Mouse (Mus musculus): Measurements from ENCODE around the gene Kif14. TPM values are rescaled to one million over a fixed set of nuclear protein-coding genes. Genes with fewer than 3 reads are reported as not detected.
"Not testable (repeated sequence)": the region's sequence is repeated elsewhere in the genome, so short reads cannot be mapped to it uniquely, and the experiment has no call there.

The Kif14 gene
- total RNA-seq, 4 experiments from 2014 or later, result 0.08 to 0.27 (median 0.15) TPM

DNA sequence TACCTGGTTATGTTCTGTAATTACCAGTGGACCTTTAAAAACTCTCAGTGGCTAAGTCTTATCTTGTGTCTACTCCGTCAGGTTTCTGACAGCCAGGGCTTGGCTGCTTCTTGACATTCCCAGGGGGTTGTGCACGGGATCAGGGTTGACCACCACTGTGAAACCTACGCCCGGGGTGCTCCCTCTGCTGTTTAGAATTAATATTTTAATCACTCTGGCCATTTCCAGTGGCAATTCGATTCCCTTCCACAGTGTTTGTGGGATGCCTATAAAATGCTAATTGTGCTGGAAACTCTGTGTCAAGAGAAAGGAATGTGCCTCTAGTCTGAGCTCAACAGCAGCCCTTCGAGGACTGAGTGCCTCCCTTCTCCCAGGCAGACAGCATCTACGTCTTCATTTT is 89.7 kb downstream of the Kif14 start:
- DNase-seq (ENCODE audit: low spot score in 2 of 2), result no peak

DNA sequence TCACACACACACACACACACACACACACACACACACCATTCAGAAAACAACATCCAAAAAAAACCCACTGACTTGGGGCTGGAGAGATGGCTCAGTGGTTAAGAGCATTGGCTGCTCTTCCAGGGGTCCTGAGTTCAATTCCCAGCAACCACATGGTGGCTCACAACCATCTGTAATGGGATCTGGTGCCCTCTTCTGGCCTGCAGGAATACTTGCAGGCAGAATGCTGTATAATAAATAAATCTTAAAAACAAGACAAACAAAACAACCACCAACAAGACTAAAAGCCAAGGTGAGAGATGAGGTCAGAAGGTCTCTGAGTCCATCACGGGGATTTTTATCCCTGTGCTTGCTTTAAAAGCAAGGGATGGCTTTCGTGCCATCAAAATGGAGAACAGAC is 90.5 kb downstream of the Kif14 start:
- DNase-seq (ENCODE audit: low spot score in 2 of 2), result not testable (repeated sequence)

DNA sequence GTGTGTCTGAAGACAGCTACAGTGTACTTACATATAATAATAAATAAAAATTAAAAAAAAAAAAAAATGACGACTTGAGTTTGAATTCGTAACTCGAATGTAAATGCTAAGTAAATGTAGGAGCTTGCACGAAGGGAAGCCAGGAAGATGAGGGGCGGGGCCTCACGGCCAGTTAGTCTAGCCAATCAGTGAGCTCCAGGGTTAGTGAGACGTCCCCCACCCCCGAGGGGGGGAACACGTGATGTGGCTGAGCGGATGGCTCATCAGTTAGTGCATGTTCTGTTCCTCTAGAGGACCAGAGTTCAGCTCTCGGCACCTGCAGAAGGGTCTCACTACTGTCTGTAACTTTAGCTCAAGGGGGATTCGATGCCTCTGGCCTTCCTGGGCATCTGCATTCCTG is 91.3 kb downstream of the Kif14 start:
- no peak for DNase-seq (ENCODE audit: low spot score in 2 of 2)

DNA sequence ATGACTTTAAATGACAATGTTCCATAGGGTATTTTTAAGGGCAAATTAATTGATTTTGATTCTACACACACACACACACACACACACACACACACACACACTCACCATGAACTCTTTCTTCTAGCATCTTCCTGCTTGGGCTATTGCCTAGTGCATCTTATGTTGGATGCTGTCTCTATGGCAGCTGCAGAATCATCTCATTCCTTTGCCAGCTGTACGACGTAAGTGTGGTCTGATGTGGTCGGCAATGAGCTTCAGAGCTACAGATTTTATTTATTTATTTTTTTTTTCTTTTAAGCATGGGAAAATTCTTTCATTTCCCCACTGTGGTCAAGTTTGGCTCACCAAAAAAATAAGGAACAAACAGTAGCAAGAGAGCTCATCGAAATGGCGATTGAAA is 92.6 kb downstream of the Kif14 start:
- DNase-seq (ENCODE audit: low spot score in 2 of 2), result no peak

DNA sequence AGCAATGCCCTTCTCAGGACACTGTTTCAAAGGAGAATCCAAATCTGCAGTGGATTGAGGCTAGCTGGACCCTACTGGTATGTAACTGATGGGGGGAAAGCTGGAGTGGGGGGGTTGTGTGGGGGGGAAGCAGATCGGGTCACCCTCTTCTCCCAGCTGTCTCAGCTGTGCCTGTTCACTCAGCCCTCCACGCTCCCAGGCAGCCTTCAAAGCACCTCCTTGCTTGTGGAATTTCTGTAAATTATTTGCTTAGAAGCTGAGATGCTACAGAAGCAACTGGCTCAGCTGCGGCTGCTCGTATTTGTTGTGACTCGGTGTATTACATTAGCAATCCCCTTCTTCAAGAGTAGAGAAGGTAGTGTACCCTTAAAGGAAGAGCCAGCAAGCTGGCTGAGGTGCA is 93.1 kb downstream of the Kif14 start:
- DNase-seq (ENCODE audit: low spot score in 2 of 2), result no peak

DNA sequence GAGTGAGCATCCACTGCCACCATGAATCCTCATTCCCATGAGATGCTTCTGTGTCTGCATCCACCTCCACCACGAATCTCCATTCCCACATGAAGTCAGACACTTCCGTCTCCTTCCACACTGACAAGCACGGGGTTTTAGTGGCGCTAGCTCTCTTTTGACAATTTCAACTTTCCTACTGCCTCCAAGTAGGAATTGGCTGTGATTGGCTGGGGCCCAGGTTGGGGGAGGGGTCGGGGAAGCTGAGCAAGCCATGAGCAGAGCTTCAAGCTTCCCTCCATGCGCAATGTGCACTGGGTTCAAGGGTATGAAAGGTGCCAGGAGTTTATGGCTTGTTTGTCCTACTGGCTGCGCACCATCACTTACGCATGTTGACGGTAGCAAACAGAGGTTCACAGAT is 93.6 kb downstream of the Kif14 start:
- no peak for DNase-seq (ENCODE audit: low spot score in 2 of 2)

DNA sequence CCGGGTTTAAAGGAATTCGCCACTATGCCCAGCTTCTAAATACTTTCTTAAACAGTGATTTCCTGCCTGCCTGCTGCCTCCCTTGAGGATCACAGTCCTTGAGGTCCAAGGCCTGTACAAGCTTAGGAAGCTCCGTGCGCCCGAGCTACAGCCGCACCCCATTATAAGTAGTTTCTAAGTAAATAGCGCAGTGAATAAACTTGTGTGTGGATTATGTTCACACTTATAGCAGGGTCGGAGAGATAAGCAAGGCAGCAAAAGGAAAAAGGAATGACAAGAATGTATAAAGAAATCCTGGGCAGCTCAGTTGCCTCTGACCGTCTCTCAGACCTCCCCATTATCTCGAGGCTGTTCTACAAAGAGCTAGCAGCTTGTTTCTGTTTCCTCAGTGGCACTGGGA is 95.7 kb downstream of the Kif14 start:
- DNase-seq (ENCODE audit: low spot score in 2 of 2), result no peak

DNA sequence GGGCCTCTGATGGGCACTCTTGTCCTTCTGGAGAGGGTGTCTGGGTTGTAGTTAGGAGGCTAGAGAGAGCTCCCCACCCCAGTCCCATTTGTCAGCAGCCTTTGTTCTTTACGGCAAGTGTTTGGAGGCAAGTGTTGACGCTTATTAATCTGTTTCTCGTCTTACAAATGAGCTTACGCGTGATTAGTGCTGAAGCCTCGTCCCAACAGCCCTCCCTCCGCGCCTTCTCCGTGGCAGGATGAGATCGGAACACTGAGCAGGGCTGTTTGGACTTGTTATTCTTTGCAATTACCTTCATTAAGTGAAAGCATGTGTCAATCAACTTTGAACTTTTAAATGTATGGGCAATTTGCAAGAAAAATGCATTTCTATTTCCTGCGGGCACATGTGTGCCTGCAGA is 97.0 kb downstream of the Kif14 start:
- DNase-seq (ENCODE audit: low spot score in 2 of 2), result no peak

DNA sequence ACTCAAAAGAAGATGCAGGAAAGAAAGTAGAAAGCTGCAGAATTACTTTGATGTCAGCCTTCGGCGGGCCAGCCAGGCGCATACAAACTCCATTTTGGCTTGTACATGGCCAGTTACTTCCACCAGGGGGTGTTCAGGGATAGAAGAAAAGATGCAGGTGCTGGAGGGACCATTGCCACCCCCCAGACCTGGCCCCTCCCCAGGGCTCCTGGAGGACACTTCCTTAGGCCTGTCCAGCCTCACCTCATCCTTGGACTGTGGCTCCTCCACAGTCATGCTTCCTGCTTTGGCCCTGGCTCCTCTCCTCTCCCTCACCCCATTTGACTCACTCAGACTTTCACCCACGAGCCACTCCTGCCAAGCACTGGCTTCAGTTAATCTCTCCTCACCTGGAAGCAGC is 98.8 kb downstream of the Kif14 start:
- no peak for DNase-seq (ENCODE audit: low spot score in 2 of 2)

DNA sequence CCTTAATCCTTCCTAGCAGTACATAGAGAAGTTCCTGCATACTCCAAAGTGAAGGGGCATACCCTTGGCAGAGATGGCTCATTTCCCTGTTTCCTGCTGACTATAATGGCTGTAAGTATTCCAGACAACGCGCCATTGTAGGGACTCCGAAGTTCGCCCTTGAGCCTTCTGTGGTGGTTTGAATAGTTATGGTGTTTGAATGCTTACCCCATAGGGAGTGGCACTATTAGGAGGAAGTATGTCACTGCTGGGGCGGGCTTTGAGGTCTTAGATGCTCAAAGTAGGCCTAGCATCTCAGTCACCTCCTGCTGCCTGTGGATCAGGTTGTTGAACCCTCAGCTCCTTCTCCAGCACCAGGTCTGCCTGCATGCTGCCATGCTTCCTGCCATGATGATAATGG is 100.2 kb downstream of the Kif14 start:
- DNase-seq (ENCODE audit: low spot score in 2 of 2), result no peak

DNA sequence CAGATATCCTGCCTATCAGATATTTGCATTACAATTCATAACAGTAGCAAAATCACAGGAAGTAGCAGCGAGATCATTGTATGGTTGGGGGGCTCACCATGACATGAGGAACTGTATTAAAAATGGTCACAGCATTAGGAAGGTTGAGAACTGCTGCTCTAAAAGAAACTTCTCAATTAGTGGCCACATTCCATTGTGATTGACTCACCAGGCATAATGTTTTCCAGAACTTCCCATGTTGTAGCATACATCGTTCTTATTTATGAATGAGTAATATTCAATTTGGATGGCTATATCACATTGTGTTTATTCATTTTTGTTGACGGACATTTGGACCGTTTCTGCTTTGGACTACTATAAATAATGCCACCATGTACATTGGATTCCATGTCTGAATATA is 101.5 kb downstream of the Kif14 start:
- DNase-seq (ENCODE audit: low spot score in 2 of 2), result no peak

DNA sequence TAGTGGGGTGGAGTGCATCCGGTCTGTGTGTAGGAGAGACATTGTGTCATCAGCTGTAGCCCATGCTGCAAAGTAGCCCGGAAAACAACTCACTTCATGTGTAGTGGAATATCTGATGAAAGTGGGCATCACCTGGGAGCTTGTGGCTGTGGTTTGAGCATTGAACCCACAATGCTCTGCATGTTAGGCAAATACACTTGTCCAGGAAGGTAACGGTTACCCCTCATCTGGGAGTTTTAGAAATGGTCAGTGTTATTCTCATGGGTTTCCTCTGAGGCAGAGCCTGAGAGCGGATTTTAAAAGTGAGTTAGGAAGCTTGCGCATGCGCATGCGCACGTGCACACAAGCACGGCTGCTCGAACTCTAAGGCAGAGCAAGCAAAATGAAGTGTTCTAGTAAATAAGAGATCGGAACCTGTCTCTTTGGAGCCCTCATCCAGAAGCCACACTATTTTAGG is 102.6 kb downstream of the Kif14 start:
- DNase-seq (ENCODE audit: low spot score in 2 of 2), result no peak

DNA sequence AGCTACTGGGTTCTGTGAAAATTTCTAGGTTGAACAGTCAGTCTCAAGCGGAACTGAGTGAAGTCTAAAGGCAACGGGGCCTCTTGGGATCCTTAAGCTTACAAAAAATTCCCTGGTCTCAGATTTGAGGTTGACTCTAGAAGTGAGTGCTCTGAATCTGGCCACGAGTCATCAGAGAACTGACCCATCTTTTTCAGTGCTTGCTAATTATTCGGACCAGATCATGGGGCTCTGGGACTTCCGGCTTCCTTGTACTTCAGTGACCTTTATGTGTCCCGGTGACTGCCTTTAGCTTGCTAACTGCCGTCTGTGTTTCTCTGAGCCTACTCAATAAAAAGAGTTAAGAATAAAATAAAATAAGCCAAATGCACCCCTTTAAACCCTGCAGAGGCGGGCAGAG is 103.1 kb downstream of the Kif14 start:
- DNase-seq (ENCODE audit: low spot score in 2 of 2), result no peak

DNA sequence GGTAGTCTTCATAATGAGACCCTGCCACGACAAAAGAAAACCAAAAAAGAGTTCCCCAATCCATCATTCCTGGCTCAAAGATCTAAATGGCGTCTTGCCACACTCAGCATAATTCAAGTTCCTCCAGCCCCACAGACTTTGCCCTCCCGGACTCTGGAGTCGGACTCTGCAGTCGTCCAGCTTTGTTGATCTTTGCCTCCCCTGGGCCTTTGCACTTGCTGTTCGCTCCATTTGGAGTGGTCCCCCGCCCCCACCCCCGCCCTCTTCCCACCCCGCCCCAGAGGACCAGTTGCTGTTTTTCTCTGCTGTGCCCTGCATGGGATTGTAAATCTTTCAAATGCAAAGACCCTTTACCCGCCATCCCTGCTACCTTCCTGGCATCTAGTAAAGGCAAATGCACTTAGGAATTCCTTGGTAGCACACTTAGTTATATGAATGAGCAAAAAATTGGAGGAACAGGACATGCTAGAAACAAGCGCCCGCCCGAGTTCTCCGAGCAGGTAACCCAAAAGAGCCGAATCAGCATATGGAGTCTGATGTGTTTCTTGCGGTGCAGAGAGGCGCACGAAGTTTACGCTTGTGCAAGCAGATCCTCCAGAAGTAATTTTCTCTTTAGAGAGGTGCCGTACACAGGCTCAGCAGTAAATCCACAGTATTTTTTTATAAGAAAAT is 103.6 kb downstream of the Kif14 start:
- no peak for DNase-seq (ENCODE audit: low spot score in 2 of 2)

DNA sequence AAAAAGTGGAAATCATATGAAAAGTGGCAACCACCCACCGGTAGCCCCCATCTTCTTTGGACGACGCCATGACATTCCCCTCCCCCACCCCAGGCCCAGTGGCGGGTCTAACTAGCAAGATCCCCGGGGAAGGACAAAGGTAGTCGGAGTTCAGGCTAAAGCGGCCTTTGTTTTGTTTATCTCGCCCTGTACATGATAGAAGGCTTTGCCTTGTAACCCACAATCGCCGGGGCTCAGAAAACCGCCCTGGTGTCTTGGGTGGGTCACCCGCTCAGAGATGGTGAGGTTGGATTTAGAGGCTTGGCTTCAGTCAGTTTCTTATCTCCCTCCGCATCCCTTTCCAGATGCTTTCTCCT is 104.1 kb downstream of the Kif14 start:
- DNase-seq (ENCODE audit: low spot score in 2 of 2), result no peak

DNA sequence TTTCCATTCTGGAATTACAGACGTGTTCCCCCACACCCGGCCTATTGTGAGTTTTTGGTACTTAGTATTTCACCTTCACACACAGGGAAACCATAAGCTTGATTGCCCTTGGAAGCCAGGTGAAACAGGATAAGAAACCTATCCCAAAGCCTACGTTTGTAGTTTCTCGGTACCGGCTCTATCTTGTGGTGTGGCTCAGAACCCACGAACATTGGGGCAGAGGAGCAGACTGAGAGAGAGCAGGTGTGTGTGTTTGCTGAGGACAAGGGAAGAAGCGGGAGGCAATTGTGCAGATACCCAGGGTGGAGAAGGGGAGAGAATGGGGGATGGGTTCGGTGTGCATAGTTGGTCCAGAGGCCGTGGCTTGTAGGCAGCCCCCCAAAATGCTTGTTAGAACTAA is 104.8 kb downstream of the Kif14 start:
- no peak for DNase-seq (ENCODE audit: low spot score in 2 of 2)

DNA sequence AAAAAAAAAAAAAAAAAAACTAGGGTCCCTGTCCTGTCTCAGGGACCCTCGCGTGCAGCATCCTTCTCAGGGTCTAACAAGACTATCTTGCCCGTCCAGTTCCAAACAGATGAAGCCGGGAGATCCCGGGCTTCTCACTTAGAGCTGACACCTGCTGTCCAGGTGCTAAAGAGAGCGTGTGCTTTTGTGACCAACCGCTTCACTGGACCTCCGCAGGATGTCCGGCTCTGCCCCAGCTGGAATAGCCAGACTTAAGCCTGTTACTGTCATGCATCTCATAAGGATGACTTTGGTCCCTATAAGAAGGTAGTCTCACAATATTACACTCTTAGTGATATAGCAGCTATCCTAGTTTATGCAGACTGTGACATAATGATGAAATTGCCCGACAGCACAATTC is 105.4 kb downstream of the Kif14 start:
- no peak for DNase-seq (ENCODE audit: low spot score in 2 of 2)

DNA sequence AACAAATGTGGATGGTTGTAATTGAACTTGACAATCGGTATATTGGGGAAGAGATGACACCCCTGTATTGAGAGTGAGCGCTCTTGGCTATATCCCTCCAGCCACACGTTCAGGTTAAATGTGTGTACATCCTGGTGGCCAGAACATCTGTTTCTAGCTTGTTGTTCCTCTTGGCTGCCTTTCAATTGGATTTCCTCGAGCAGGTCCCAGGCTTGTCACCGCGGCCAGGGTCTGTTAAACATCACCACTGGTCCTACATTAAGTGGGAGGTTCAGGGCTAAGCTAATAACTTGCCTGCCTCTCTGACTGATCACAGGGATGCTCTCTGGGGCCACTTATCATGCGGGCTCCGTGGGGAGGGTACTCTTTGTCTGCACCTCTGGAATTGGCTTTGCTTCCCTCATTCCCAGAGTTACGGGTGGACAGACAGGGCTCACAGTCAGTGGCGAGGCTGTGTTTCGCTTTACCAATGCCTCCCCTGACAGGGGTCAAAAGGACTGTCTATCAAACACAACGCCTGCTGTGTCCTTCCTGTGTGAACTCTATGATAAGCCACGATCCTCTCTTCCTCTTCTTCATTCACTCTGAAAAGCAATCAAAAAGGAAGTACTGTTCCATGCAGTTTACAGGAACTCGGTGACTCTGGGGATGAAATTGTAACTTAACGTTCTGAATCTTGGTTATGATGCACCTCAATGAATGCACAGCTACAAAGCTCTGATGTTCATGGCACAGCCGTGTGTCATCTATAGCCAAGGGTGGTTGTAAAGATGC is 111.9 kb downstream of the Kif14 start:
- no peak for DNase-seq (ENCODE audit: low spot score in 2 of 2)

DNA sequence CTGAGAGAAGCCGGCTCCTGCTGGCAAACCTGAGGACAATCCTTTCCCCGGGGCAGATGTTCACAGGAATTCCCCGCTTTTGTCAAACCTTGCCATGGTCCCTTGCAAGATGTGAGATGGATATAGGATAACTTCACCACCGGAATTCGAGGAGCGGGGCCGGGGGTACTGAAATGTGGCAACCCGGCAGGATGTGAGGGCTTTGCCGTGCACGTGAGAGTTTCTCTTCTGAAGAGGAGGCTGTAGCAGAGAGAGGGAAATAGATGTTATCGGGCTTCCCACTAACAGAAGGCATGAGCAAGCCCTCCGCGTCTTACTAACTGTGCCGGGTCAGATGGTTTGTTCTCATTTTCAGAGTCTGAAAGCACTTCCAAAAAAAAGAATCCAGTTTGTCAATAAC is 113.2 kb downstream of the Kif14 start:
- DNase-seq (ENCODE audit: low spot score in 2 of 2), result no peak

DNA sequence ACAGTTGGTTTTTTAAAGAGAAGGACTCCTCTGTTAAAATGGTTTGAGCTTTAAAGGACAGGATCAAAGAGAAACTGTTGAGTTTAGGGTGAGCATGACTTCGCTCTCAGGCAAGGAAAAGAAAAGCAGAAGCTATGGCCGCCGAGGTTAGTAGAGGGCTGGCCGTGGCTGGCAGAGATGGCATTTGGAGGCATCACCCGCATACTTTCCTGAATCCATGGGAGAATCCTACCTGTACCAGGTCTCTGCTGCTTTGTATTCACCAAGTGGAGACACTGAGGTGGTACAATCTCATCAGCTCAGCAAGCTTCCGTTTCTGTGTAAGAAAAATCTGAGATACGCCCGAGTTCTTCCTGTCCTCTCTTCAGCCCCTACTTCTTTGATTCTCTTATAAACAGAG is 114.1 kb downstream of the Kif14 start:
- no peak for DNase-seq (ENCODE audit: low spot score in 2 of 2)
